Mouse (Mus musculus) thymus, postnatal 0 days (tissue): ENCODE results near the gene Spg21. TPM values are rescaled to one million over a fixed set of nuclear protein-coding genes. Genes with fewer than 3 reads are reported as not detected.

Source experiments
- DNase-seq: peaks from one replicate; pipeline ENCODE4 v3.0.0-alpha.2; 2015; ENCODE audit warnings: low spot score
- polyA plus RNA-seq: library from polyadenylated mRNA; unstranded; fragments of >200 nt; fragmentation: Nextera tagmentation; extraction: Ambion mirVana; gene quantifications from 2 replicates; pipeline ENCODE4 v1.2.1, GENCODE M21; 2015

Spg21 gene
- 105 and 115 TPM in 2 replicates for polyA plus RNA-seq

DNA sequence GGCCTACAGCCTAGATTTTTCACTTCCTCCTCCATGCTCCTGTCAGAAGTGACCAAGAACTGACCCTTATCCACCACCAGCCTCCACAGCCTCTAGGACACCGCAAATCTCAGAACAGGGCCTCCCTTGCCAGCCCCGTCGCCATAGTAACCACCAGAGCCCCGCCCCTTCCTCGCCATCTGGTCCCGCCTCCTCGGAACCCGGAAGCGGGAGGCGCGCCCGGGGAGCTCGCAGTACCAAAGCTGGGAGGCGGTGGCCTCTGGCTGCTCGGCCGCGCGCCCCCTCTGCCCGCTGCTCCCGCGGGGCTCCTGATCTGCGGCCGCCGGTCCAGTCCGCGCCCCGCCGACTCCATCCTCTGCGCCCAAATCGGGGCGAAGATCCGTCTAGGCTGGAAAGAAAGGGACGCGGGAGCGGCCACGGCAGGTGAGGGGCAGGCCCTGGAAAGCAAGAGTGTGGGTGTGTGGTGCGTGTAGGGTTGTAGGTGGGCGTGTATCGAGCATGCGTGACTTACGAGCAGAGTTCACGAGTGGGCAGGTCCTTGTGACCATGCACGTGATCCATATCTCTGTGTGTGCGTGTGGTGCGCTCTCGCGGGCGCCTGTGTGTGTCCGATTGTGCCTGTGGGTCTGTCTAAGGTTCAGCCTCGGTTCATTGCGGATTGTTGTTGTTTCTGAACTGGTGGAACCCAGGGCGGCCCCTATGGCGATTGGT lies at the start of gene Spg21:
Gene Spg21 (plus strand): TSS at position 216 of the 711 bp plus-strand sequence.
- DNase-seq, result peak; percentile 93

DNA sequence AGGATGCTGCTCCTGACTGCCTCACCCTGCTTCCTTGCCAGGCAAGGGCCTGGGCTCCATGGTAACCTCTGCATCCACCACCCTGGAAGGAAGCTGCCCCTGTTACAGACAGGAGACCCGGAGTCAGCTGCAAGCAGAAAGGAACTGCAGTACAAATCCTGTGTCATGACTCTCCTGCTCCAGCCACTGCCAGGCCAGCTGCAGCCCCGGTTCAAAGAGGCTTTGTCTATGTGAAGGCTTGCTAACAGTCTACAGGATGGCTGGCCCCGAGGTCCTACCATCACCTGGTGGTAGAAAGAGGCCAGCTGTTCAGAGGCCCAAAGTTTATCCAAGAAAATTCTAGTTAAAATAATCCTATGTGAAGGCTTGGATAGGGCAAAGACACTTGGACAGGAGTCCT lies 49.4 kb upstream of the Spg21 start:
- no peak for DNase-seq

DNA sequence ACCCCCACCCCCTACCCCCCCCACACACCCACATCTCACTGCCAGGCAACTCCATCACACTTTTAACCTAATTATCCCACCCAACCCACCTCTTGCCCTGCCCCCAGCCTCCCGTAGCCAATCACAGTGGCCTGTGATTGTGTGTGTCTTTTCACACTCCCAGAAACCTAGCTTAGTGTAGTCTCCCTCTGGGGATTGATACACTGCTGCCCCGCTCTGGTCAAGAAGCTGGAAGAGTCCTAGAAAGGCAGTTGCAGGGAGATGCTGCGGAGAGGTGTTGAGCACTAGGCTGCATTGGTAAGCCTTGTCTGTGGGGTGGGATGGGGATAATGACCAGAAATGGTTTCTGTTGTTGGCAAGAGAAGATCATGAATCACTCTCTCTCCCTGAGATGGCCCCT lies 43.0 kb upstream of the Spg21 start:
- no peak for DNase-seq

DNA sequence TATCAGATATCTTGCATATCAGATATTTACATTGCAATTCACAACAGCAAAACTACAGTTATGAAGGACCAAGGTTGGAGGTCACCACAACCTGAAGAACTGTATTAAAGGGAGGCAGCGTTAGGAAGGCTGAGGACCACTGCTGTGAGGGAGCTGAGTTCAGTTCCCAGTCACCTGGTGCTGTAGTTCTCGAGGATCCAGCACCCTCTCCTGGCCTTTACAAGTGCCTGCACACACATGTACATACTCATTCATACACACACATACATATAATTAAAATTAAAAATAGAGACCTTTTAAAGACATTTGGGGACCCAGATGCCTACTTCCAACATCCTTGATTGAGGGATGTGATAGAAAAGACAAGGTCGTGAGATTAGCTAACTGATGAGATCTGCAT lies 41.1 kb upstream of the Spg21 start:
- no peak for DNase-seq

DNA sequence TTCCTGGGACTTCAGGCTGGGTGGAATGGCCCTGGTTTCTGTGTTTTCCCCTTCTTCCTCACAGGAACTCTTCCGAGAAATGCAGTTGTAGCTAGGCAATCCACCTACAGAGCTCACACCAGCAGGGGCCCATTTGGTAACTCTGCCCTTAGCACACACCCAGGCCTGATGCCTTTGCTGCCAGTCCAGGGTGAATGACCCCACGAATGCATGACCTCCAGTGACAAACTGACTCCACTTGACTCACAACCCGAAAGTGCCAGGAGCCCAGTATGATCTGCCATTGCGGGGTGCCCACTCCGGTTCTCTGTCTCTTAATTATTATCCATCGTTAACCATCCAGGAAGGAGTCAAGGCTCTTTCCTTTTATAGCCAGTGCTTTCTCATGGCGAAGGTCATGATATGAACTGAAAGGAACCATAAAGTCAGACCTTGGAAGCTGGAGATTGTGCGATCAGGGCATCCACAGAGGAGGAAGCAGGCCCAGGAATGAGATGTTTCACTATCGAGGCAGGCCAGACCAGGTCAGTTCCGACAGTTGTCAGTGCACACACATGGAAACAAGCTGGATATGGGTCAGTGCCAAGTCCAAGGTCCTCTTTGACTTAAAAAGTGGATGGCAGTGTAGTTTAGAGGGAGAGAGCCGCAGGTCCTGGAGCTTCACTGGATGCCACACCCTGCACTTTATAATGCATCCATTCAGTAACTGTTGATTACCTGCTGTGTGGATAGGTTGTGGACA lies 37.8 kb upstream of the Spg21 start, which contains the start of gene Slc51b:
Gene Slc51b (minus strand): TSS at position 196 of the 742 bp plus-strand sequence.
- no peak for DNase-seq

DNA sequence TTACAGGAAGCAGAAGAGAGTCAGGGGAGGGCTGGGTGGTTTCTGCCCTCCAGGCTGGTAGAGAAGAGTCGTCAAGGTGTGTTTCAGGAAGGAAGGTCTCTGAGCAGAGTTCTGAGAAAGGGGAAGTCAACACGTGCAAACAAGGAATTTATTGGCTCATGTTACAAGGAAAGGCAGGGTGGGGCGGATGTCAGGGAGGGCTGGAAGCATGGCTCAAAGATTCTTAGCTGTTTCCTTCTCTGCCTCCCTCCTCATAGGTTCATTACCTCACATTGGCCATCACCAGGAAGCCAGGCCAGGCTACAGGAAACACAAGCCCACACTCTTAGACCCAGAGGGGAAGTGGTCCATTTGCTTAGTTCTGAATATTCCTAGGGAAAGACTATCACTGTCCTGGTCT lies 36.4 kb upstream of the Spg21 start:
- no peak for DNase-seq

DNA sequence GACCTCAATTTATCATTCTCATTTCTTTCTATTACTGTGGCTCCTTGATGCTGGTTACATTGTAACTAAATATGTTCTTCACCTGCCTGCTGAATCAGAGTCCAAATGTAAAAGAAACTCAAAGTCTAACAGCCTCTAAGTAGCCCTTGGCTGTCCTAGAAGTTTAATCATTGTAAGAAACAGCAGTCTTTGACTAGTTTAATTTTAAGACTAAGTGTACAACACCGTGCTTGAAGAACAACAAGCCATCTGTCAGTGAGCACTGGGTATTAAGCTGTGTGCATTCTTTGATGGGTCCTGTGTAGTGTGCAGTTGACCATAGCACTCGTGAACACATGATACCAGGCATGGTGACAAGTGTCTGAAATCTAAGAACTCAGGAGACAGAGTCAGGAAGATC lies 33.2 kb upstream of the Spg21 start:
- no peak for DNase-seq

DNA sequence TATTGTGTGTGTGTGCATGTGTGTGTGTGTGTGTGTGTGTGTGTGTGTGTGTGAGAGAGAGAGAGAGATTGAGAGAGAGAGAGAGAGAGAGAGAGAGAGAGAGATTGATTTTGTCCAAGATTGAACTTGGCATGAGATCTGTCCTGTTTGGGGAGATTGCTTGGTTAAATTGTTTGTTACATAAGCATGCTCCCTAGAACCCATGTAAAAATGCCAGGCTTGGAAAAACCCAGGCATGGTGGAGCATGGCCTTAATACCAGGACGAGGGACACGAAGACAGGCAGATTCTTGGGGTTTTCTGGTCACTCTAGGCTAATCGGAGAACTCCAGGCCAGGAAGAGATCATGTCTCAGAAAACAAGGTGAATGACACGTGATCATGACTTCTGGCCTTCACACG lies 32.7 kb upstream of the Spg21 start:
- DNase-seq, result no peak

DNA sequence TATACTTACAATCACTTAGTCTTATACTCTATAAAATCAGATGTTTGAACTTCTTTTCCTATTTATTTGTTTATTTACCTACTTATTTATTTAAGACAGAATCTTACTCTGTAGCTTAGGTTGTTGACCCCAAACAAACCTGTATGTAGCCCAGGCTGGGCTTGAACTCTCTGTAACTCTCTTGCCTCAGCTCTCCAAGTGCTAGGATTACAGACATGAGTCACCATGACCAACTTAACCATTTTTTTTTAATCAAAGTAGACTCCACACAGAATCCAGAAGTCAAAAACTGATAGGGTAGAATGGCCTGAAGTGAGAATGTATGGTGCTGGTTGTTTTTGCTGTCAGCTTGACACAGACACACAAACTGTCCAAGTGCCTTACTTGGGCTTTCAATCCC lies 30.3 kb upstream of the Spg21 start:
- DNase-seq, result no peak

DNA sequence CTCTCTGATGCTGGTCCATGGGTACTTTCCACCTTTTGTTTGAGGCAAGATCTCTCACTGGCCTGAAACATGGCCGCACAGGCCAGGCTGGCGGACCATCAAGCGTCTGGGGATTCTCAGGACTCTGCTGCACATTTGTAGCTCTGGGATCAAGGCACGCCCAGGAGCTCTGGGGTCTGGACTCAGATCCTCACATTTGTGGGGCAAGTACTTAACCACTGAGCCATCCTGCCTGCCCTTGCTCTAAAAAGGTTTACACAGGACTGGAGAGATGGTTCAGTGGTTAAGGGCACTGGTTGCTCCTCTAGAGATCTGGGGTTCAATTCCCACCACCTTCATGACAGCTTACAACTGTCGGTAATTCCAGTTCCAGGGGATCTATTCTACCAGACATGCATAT lies 29.8 kb upstream of the Spg21 start:
- no peak for DNase-seq

DNA sequence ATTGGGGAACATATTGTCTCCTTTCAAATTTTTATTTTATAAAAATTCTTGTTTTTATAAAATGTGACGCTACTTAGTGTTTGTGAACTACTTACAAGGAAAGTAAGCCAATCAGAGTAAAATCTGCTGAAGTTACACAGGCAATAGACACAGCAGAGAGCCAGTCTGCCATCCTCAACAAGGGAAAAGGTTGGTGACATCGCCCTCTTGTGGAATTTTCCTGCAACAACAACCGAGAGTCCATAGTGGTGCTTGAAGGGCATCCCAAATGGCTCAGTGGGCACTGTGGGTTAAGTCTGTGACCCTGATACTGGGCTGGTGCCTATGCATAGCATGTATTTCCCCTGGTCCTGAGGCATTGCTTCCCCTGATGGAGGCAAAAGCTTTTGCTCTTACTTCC lies 28.5 kb upstream of the Spg21 start:
- peak; percentile 83 for DNase-seq

DNA sequence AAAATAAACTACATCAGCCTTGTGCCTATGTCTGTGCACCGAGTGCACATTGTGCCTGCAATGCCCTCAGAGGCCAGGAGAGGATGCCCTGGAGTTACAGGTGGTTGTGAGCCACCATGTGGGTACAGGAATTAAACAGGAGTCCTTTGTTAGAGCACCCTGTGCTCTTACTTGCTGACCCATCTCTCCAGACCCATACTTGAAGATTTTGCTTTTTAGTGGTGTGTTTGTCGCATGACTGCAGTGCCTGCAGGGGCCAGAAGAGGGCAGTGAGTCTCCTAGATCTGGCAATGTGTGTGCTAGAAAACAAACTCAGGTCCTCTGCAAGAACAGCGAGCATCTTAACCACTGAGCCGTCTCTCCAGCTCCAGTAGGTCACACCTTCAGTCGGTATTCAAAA lies 26.6 kb upstream of the Spg21 start:
- peak; percentile 63 for DNase-seq

DNA sequence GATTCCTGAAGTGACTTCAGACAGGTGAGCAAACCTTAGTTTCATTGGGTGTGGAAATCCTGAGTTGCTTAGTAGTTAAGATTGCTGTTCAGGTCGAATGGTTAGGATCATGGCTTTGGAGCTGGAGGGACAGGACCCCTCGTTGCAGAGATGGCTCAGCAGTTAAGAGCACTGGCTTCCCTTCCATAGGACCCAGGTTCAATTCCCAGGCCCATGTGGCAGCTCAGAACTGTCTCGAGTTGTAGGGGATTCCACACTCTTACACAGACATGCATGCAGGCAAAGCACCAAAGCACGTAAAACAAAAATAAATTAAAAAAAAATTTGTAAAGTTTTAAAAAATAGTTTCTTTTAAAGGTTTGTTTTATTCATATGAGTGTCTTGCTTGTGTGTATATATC lies 25.5 kb upstream of the Spg21 start:
- no peak for DNase-seq

DNA sequence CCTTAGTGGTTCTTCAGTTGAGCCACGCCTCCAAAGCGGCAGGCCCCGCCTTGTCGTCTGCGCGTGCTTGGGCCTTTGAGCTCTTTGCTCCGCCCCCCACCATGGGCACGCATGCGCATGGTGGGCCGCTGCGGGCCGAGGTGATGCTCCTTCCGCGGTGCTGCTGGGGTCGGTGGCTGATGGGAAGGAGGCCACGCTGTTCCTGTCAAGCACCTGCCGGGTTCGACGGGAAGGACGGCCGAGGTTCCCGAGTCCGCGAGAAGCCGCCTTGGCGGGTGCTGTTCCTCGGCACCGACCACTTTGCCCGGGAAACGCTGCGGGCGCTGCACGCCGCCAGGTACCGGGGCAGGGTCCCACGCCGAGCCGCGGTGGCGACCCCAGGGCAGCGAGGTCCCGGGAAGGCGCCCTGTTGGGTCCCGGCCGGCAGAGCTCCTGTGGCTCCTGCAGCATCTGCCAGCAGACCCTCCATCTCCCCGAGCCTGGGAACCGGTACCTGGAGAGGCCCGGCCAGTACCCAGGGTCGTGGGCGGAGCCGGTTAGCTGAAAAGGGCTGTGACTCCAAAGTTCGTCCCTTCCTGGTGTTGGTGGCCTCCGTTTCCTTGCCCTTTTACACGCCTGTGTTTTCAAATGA lies 25.0 kb upstream of the Spg21 start, which contains the start of gene Mtfmt:
Gene Mtfmt (plus strand): TSS at position 112 of the 631 bp plus-strand sequence.
- peak; percentile 98 for DNase-seq

DNA sequence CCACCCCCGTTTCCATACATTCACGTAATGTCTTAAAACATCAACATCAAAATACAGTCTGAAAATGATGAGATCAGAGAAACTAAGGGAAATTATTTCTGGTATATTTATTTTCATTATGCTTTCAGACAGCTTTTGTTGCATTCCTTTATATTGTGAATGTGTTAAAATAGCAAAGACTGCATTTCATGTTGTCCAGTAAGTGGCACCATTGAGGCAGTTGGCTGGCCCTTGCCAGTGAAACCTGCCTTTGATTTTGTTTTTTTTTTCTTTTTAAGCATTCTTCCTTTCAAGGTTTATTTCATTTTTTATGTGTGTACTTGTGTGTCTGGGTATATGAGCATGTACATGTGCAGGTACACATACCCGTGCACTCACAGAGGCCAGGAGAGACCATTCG lies 16.1 kb upstream of the Spg21 start:
- no peak for DNase-seq

DNA sequence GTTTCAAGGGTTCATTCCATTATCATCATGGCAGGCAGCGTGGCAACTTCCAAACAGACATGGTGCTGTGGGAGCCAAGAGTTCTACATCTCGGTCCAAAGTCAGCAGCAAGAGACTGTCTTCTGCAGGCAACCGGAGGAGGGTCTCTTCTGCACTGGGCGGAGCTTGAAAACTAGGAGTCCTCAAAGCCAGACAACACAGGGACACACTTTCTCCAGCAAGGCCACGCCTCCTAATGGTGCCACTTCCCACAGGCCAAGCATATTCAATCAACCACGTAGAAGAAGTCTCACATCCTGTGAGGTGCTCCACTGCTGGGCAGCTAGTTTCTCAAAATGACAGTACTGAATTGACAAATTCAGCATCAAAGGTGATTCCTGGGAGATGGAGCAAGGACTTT lies 12.8 kb upstream of the Spg21 start:
- no peak for DNase-seq

DNA sequence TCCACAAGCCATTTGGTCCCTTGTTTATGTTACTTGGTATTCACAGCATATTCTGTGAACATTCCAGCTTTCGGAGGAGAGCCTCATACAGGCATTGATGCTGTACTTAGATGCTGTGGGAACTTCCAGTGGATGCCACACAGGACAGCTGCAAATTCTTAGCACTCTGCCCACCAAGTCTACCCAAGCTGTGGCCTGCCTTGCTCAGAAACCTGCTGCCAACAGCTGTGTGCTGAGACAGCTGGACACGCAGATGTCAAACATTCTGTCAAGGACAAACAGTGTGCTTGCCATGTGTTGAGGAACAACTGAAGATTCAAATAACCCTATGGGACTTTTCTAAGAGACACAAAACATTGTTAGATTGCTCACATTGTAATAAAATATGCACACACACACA lies 1.8 kb upstream of the Spg21 start:
- no peak for DNase-seq

DNA sequence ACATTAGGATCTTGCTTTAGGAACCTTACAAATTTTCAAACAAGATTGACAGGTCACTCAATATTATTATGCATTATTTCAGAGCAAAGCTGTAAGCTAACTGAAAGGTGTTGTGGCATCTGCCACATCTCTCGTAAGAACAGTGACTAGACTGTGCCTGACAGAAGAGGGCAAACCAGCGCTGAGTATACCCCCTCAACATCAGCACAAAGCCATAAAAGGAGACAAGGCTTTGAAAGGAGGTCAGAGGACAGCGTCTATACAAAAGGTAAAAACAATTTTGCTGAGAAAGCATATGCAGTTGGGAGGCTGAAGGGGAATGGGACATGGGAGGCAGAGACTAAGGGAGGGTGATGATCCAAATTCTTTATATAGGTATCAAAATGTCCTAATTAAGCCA lies 549 bp upstream of the Spg21 start:
- no peak for DNase-seq

DNA sequence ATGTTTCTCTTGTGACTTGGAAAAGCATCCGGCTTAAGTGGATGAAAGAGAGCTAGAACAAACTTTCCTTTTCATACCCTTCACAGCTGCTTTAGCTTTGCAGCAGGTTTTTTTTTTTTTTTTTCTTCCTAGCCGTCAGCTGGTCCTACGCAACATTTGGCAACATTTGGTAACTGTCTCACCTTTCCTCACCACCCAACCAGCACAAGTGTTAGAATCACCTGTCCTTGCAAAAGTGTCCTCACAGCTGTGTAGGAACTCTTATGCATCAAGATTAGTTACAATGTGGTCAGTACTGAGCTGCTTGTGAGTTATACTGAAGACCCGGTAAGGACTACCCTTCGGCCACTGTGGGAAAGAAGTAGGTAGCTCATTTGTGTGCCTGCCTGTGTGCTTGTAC lies 1.8 kb downstream of the Spg21 start:
- no peak for DNase-seq

DNA sequence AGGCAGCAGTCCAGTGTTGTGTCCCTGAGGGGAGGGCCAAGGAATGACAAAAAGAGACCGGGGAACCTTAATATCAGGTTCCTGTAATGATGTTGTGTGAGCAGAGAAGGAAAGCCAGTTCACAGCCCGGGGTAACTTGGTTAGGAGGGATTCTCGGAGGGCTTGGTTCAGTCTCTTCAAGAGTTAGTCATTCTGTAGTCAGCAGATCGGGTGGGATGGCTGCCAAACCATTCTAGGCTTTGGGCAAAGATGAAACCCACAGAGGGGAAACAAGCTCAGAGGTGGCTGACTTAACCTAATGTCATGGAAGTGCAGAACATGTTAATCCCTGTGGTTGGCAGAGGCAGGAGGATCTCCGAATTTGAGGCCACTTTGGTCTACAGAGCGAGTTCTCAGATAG lies 3.4 kb downstream of the Spg21 start:
- no peak for DNase-seq

DNA sequence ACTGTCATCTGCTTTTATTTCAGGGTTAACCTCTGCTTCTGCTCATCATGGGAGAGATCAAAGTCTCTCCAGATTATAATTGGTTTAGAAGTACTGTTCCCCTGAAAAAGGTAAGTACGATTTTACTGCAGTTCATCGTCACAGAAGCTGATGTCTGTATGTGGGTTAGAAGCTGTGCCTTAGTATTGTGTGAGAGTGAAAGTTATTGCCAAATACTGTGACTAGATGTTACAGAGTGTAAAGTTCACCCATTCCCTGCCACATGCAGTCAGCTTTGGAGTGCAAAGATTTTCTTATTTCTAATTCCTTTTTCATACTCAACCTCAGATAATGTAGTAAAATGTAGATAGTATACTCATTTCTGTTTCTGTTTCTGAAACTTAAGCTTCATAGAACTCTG lies 4.5 kb downstream of the Spg21 start:
- DNase-seq, result no peak

DNA sequence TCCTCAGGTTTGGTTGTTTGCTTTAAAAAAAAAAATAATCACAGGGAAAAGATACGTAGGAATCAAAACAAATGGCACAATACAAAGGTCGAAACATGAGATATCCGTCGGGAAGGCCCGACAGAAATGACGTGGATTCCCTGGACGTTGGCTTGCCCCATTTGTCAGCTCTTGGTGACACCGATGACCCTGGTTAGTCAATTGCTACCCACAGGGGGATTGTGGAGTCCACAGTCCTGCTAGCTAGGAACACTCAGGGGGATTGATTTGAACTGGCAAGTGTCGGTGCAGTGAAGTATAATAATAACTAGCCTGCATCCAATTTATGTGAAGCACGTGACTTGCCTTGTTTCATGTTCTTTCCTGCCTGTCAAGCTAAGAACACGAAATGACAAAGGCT lies 6.9 kb downstream of the Spg21 start:
- DNase-seq, result no peak
